In genomic region chr5:53274811-53275355, GRCm38 (mm10) we compare ENCODE assay signal across 9 mouse cellular contexts. TPM values are rescaled to one million over a fixed set of nuclear protein-coding genes. Genes with fewer than 3 reads are reported as not detected.
A peak's percentile ranks its signal among the peaks of the same experiment; 100 is the strongest.
DNase-seq lines count a peak whose midpoint lies in the region; ATAC-seq and TF ChIP-seq lines count a peak whose summit lies in the region.
"Had no signal": no experiment of that assay in that cellular context is flagged by ENCODE, and none has a peak within 500 bp of the region (broad histone marks: within the 10 kb centered on the region; RNA-seq: fewer than 3 reads in every experiment).

No protein-coding gene starts in this region.

- H3K36me3 ChIP-seq in heart, embryonic 14.5 days (ENCODE audit: control insufficient read depth, insufficient read depth, low read length): peaks cover 41% of the 10 kb centered on the region
- peaks cover 6% of the 10 kb centered on the region; the same call in 1 of the 2 replicates for H3K36me3 ChIP-seq in limb, embryonic 14.5 days (ENCODE audit: control insufficient read depth, insufficient read depth, low read length)

- H3K4me1 ChIP-seq in heart, embryonic 14.5 days (ENCODE audit: control insufficient read depth in 2 of 2, insufficient read depth in 2 of 2, low read length in 2 of 2): peaks cover 28 to 57% of the 10 kb centered on the region in 2 experiments
- peaks cover 8% of the 10 kb centered on the region; the same call in 1 of the 2 replicates for H3K4me1 ChIP-seq in limb, embryonic 14.5 days (ENCODE audit: control insufficient read depth, insufficient read depth, low read length)

- TF ChIP-seq POLR2A in brain, embryonic 14.5 days (IDR thresholded peaks at IDR 0.05; ENCODE audit: borderline replicate concordance, extremely low read depth, insufficient read depth, insufficient read length, poor library complexity, severe bottlenecking): no peak
- no peak for TF ChIP-seq POLR2A in limb, embryonic 14.5 days (IDR thresholded peaks at IDR 0.05; ENCODE audit: borderline replicate concordance, extremely low read depth, insufficient read depth, insufficient read length)

- no peak overlapping the region for H3K9ac ChIP-seq in heart, embryonic 14.5 days (ENCODE audit: low read length)
- no peak overlapping the region for H3K9ac ChIP-seq in limb, embryonic 14.5 days (ENCODE audit: low read depth, low read length, severe bottlenecking)
- H3K9ac ChIP-seq: neural tube, embryonic 12.5 days had no signal

- H3K4me2 ChIP-seq in heart, embryonic 14.5 days (ENCODE audit: low read length): no peak overlapping the region
- no peak overlapping the region for H3K4me2 ChIP-seq in limb, embryonic 14.5 days (replicated peaks; ENCODE audit: low read depth, low read length, severe bottlenecking)
- H3K4me2 ChIP-seq: neural tube, embryonic 12.5 days had no signal

- H3K27ac ChIP-seq in heart, embryonic 14.5 days (replicated peaks in 1 of 2; ENCODE audit: control insufficient read depth in 1 of 2, insufficient read depth in 1 of 2, low read depth in 2 of 2, low read length in 2 of 2): peak overlapping the region; percentile 26 to 43; a peak in 3 of 4 replicates
- no peak overlapping the region for H3K27ac ChIP-seq in limb, embryonic 14.5 days (replicated peaks; ENCODE audit: low read depth, low read length)
- H3K27ac ChIP-seq: neural tube, embryonic 12.5 days had no signal

- TF ChIP-seq CTCF in brain, embryonic 14.5 days (IDR thresholded peaks at IDR 0.05; ENCODE audit: borderline replicate concordance, extremely low read depth, insufficient read depth, insufficient read length): peak; percentile 69; the same call in 1 of the 2 replicates

- H3K9me3 ChIP-seq in heart, embryonic 14.5 days (ENCODE audit: control insufficient read depth, low read length): no peaks in the 10 kb centered on the region
- no peaks in the 10 kb centered on the region for H3K9me3 ChIP-seq in limb, embryonic 14.5 days (ENCODE audit: control insufficient read depth, low read length)
- H3K9me3 ChIP-seq: neural tube, embryonic 12.5 days had no signal

- peak; percentile 28 to 78 for DNase-seq in layer of hippocampus, adult 18-20 months (ENCODE audit: low spot score in 2 of 2)
- DNase-seq in layer of hippocampus, adult 9-11 months: no peak
- DNase-seq in MN1 (ENCODE audit: low spot score): peak; percentile 66
- peak; percentile 82 for DNase-seq in brain, embryonic 14.5 days (ENCODE audit: low read depth)
- peak; percentile 51 for DNase-seq in limb, embryonic 14.5 days (ENCODE audit: low spot score)
- DNase-seq in natural killer cell, adult 2 months (ENCODE audit: low spot score in 2 of 2): no peak

- no peak overlapping the region for H3K4me3 ChIP-seq in heart, embryonic 14.5 days (ENCODE audit: control insufficient read depth in 1 of 2, insufficient read depth in 1 of 2, low read depth in 1 of 2, low read length in 2 of 2)
- no peak overlapping the region for H3K4me3 ChIP-seq in limb, embryonic 14.5 days (replicated peaks; ENCODE audit: low read length)
- H3K4me3 ChIP-seq: neural tube, embryonic 12.5 days had no signal

- no peaks in the 10 kb centered on the region for H3K27me3 ChIP-seq in heart, embryonic 14.5 days (ENCODE audit: control insufficient read depth, insufficient read depth, low read length)
- no peaks in the 10 kb centered on the region for H3K27me3 ChIP-seq in limb, embryonic 14.5 days (ENCODE audit: control insufficient read depth, insufficient read depth, low read length)
- H3K27me3 ChIP-seq: neural tube, embryonic 12.5 days had no signal

- ATAC-seq in heart, embryonic 14.5 days (ENCODE audit: insufficient number of reproducible peaks, insufficient read depth, low FRiP score, low read depth): no peak
- ATAC-seq in limb, embryonic 14.5 days (ENCODE audit: low FRiP score, low read depth): no peak
- no peak for ATAC-seq in monocyte, adult 5-6 weeks (replicated peaks; ENCODE audit: insufficient number of reproducible peaks, low FRiP score, low TSS enrichment, poor library complexity, severe bottlenecking)

- WGBS in heart, embryonic 14.5 days: 45% methylated on average over 5 of the region's 5 CpGs
- 30% methylated on average over 5 of the region's 5 CpGs for WGBS in limb, embryonic 14.5 days

RNA-seq across cellular contexts. Expression of gene Smim20, which starts 8.0 kb away (rescaled TPM):
- 10 to 100 TPM; 42.9 to 45.1 TPM for total RNA-seq in layer of hippocampus, adult 18-20 months (2021)
- polyA plus RNA-seq in brain, embryonic 14.5 days (2012; rRNA removed): 47.0 and 51.3 TPM in 2 replicates
- 217 and 239 TPM in 2 replicates for polyA plus RNA-seq in heart, embryonic 14.5 days (2014; fragmentation: Nextera tagmentation; extraction: Ambion mirVana)
- polyA plus RNA-seq in limb, embryonic 14.5 days (2012; rRNA removed): 47.4 and 48.1 TPM in 2 replicates
- polyA plus RNA-seq in limb, embryonic 14.5 days (2014; fragmentation: Nextera tagmentation; extraction: Ambion mirVana): 100 and 112 TPM in 2 replicates
- 44.4 to 59.6 TPM (median 47.2 TPM) in 3 replicates for total RNA-seq in monocyte, adult 5-6 weeks (2017)

Comparison
In these comparisons a context has a peak if more than half of its experiments do, and no peak if none do; other contexts are left out.
1. DNase-seq: peak in layer of hippocampus, adult 18-20 months (2 of 2), MN1 (single experiment), brain, embryonic 14.5 days (single experiment) and limb, embryonic 14.5 days (single experiment); none in layer of hippocampus, adult 9-11 months (single experiment) and natural killer cell, adult 2 months (0 of 2).